Mouse (Mus musculus) inflammation-experienced regulatory T-cells, adult 6 months (primary cell): ENCODE data around the gene Tbx3. TPM values are rescaled to one million over a fixed set of nuclear protein-coding genes. Genes with fewer than 3 reads are reported as not detected.

Experiments
- ATAC-seq: one replicate; pipeline ENCODE4 v1.8.0; 2017
- polyA plus RNA-seq, 3 experiments: library from polyadenylated mRNA; unstranded; fragments of 100-300 nt; shearing (Covaris generic); gene quantifications; one replicate each; pipeline ENCODE4 v1.2.1; 2017

Gene Tbx3
- polyA plus RNA-seq, 3 experiments from 2014 or later = 0.56 TPM; not detected in 2

GRCm38 (mm10) chr5:119708850-119709585, 38.5 kb downstream of the Tbx3 start:
- no peak for ATAC-seq

GRCm38 (mm10) chr5:119709826-119710559, 39.5 kb downstream of the Tbx3 start:
- ATAC-seq = no peak

GRCm38 (mm10) chr5:119710756-119711155, 40.3 kb downstream of the Tbx3 start:
- no peak for ATAC-seq

- ATAC-seq = no peak
Observed at GRCm38 (mm10) chr5:119711626-119712025, 41.2 kb downstream of the Tbx3 start.

- ATAC-seq = no peak
Observed at GRCm38 (mm10) chr5:119712679-119713246, 42.3 kb downstream of the Tbx3 start.

GRCm38 (mm10) chr5:119720471-119721265, 50.2 kb downstream of the Tbx3 start:
- no peak for ATAC-seq

- no peak for ATAC-seq
Observed at GRCm38 (mm10) chr5:119732978-119733377, 62.5 kb downstream of the Tbx3 start.

Other genes with a start within 250 kb of the Tbx3 start
- not detected for gene Tbx5, start 162.0 kb downstream of the Tbx3 start, polyA plus RNA-seq